Mouse (Mus musculus) lung, embryonic 15.5 days (tissue): ENCODE measurements around the gene Col4a1. TPM values are rescaled to one million over a fixed set of nuclear protein-coding genes. Genes with fewer than 3 reads are reported as not detected.

Experiments used
- ATAC-seq: fragments of 200-750 bp; cut with Nextera tagmentation; 2 replicates; pipeline ENCODE4 v1.8.0; 2017; ENCODE audit warnings: moderate number of reproducible peaks, borderline replicate concordance; ENCODE audit not compliant: low FRiP score, low TSS enrichment; ENCODE audit errors: extremely low read depth
- H3K27ac ChIP-seq: fragments of 300-500 bp; sonication (generic); 2 replicates; pipeline ENCODE4 v1.5.1; 2015; ENCODE audit warnings: moderate library complexity, mild to moderate bottlenecking, inconsistent platforms
- H3K27me3 ChIP-seq: fragments of 300-500 bp; sonication (generic); 2 replicates; pipeline ENCODE4 v1.6.1; 2015; ENCODE audit warnings: inconsistent platforms
- H3K36me3 ChIP-seq: fragments of 300-500 bp; sonication (generic); 2 replicates; pipeline ENCODE4 v1.6.1; 2015; ENCODE audit warnings: inconsistent platforms
- H3K4me1 ChIP-seq: fragments of 300-500 bp; sonication (generic); 2 replicates; pipeline ENCODE4 v1.6.1; 2015; ENCODE audit warnings: inconsistent platforms
- H3K4me2 ChIP-seq: fragments of 300-500 bp; sonication (generic); 2 replicates; pipeline ENCODE4 v1.6.1; 2015; ENCODE audit warnings: inconsistent platforms, mild to moderate bottlenecking, moderate library complexity
- H3K4me3 ChIP-seq: fragments of 300-500 bp; sonication (generic); 2 replicates; pipeline ENCODE4 v1.5.1; 2015; ENCODE audit warnings: mild to moderate bottlenecking, inconsistent platforms
- H3K9ac ChIP-seq: fragments of 300-500 bp; sonication (generic); 2 replicates; pipeline ENCODE4 v1.6.1; 2015; ENCODE audit warnings: inconsistent platforms
- H3K9me3 ChIP-seq: fragments of 300-500 bp; sonication (generic); 2 replicates; pipeline ENCODE4 v1.6.1; 2016; ENCODE audit warnings: inconsistent platforms
- WGBS: fragments of 180-500 bp; shearing (Covaris S2); methylation state at CpG from one replicate; pipeline ENCODE4 v1.1.7; 2015; 5-methylcytosine and 5-hydroxymethylcytosine counted together
- polyA plus RNA-seq: library from polyadenylated mRNA; unstranded; fragments of >200 nt; fragmentation: Nextera tagmentation; extraction: Ambion mirVana; gene quantifications from 2 replicates; pipeline ENCODE4 v1.2.1, GENCODE M21; 2015

Gene Col4a1
- 335 and 360 TPM in 2 replicates for polyA plus RNA-seq

DNA sequence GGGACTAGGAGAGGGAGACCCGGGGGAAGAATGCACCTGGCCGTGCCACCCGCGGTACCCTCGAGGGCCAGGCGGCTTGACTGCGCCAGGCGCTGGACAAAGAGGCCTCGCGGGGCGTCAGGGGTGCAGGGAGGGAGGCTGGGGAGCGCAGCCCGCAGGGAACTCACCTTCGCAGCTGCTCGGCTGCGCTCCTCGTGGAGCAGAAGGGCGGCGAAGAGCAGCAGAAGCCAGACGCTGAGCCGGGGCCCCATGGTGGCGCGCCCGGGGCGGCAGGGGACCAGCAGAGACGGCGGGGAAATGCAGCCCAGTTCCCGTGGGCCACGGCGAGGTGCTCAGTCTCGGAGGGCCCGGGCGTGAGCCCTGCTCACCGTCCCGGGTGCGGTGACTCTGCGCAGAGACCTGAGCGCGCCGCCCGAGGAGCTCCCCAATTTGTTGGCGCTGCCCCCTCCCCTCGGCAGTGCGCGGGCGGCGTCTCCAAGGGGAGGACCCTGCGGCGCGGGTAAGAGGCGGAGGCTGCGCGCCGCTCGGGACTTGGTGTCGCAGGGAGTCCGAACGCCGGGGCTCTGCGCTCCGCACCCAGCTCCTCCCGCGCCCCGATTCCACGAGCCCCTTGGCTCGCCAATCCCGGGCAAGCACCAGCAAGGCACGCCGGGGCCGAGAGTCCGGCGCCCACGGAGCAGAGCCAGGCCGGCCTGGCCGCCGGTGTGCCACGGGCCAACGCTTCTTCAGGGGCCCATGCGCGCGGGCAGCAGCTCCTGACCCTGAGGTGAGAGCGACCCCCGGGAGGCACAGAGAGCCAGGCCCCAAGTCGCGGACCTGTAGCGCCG, at the start of gene Col4a1, which contains the start of gene Col4a2:
TSS of gene Col4a1 (minus strand) at position 478 of the 827 bp plus-strand sequence.
TSS of gene Col4a2 (plus strand) at position 457 of the 827 bp plus-strand sequence.
- H3K4me3 ChIP-seq = peak within 1 kb of the TSS; percentile 77
- under 1% methylated on average over 84 of the region's 87 CpGs for WGBS
- ATAC-seq = peak; percentile 86
- H3K36me3 ChIP-seq = peaks cover 4% of the 10 kb centered on the region; the same call in 1 of the 2 replicates
- H3K27ac ChIP-seq = peak within 1 kb of the TSS; percentile 90
- H3K4me2 ChIP-seq = peak within 1 kb of the TSS; percentile 71
- H3K9ac ChIP-seq = peak within 1 kb of the TSS; percentile 90
- H3K4me1 ChIP-seq = peaks cover 71% of the 10 kb centered on the region
- no peaks in the 10 kb centered on the region for H3K9me3 ChIP-seq
- no peaks in the 10 kb centered on the region for H3K27me3 ChIP-seq

DNA sequence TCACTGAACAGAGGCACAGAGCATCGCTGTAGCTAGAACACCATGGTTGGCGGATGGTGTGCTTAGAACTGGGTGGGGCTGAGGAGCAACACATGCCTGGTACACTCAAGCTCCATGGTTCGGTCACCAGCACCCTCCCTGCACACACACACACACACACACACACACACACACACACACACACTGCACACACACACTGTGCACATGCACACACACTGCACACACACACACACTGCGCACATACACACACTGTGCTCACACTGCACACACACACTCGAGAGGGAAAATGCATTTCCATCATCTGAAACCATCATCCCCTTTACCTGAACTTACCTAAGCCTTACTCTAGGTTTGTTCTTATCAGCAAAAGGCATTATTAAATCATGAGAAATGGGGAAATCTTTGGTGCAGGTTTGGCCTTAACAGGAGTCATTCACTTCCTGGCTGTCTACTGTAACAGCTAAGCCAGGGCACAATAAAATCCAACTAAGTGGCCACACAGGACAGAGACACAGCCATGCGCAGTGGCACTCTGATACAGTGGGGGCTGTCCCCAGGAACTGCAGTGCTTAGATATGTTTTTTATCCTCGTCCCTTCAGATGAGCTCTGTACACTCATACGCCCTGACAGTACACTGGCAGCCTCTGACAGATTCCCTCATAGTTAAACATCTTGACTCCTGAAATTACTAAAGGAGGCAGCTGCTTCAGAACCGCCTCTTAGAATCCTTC, 49.1 kb upstream of the Col4a1 start:
- no peak overlapping the region for H3K9ac ChIP-seq
- H3K4me3 ChIP-seq = no peak overlapping the region
- no peaks in the 10 kb centered on the region for H3K36me3 ChIP-seq
- no peaks in the 10 kb centered on the region for H3K27me3 ChIP-seq
- 60% methylated on average over 9 of the region's 9 CpGs for WGBS
- H3K4me2 ChIP-seq = no peak overlapping the region
- H3K9me3 ChIP-seq = no peaks in the 10 kb centered on the region
- H3K27ac ChIP-seq = peak overlapping the region; percentile 34
- no peak for ATAC-seq
- peaks cover 71% of the 10 kb centered on the region for H3K4me1 ChIP-seq

DNA sequence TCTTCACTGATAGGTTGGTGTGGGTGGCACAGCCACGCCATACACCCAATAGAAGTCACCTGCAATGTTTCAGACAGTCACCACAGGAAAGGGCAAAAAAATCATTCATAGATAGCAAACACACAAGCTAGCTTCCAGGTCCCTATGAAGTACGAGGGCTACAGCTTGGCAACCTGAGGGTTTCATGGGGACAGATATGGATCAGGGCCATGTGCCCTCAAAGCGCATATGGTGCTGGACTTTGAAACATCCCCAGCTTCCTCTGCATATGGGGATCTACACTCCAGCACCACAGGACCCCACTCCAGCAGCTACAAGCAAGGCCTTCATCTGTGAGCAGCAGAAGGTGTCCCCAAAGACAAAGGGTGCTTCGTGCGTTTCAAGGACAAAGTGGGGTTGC, 47.2 kb upstream of the Col4a1 start:
- Histone ChIP-seq H3K27me3 (no peaks in the 10 kb centered on the region), H3K4me2 (no peak overlapping the region), H3K27ac (no peak overlapping the region), H3K36me3 (no peaks in the 10 kb centered on the region), H3K4me1 (peaks cover 71% of the 10 kb centered on the region), H3K4me3 (no peak overlapping the region), H3K9me3 (no peaks in the 10 kb centered on the region), H3K9ac (no peak overlapping the region)
- 85% methylated on average over 5 of the region's 5 CpGs for WGBS
- ATAC-seq = no peak

DNA sequence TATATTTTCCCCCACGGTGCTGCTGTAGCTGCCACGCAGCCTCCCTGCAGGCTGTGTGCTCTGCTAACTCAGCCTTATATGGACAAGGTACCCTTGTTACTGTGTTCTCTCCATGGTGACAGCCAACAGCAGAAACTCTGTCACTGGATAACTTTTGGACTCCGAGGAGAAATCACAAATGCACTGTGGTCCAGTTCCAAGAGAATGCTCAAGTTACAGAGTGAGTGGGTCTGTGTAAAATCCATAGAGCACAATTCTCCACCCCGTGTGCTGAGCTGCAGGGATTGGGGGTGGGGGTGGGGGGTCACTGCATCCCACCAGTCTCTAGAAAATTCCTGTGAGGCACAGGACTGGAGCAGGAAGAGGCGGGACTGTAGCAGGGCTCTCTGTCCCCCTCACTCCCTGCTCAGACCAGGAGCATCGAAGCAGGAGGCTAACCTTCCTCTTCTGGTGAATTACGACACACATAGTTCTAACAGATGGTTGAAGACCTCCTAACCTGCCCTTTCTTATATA, 45.4 kb upstream of the Col4a1 start:
- H3K36me3 ChIP-seq = 0 out of 2 replicates have a peak, but pooled peaks cover 9% of the 10 kb centered on the region
- peak; percentile 46; the same call in 1 of the 2 replicates for ATAC-seq
- H3K9me3 ChIP-seq = no peaks in the 10 kb centered on the region
- no peaks in the 10 kb centered on the region for H3K27me3 ChIP-seq
- WGBS = 23% methylated on average over 7 of the region's 7 CpGs
- H3K9ac ChIP-seq = no peak overlapping the region
- no peak overlapping the region for H3K4me3 ChIP-seq
- no peak overlapping the region for H3K4me2 ChIP-seq
- peaks cover 61% of the 10 kb centered on the region for H3K4me1 ChIP-seq
- H3K27ac ChIP-seq = peak overlapping the region; percentile 78

DNA sequence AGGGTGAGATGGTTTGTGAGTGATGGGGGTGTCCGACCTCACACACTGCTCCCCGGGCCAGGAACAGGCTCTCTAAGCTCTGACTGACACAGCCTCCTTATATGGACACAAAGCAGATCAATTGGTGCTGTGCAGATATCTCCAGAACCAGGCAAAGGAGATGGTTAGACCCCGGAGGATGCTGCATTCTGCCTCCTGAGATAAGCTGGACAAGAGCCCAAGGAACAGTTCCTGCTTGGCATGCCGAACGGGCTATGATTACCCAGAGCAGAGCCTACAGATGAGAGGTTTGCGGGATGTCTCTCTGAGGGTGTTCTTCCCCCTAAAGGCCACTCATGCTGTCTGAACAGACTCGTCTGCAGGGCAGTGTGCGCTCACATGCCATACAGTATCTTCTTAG, 44.1 kb upstream of the Col4a1 start:
- Histone ChIP-seq H3K4me3 (no peak overlapping the region), H3K9ac (no peak overlapping the region), H3K4me1 (peaks cover 57% of the 10 kb centered on the region), H3K36me3 (0 out of 2 replicates have a peak, but pooled peaks cover 9% of the 10 kb centered on the region), H3K27ac (peak overlapping the region; percentile 78; the same call in 1 of the 2 replicates), H3K27me3 (no peaks in the 10 kb centered on the region), H3K4me2 (no peak overlapping the region), H3K9me3 (no peaks in the 10 kb centered on the region)
- WGBS = 53% methylated on average over 8 of the region's 8 CpGs
- no peak for ATAC-seq

DNA sequence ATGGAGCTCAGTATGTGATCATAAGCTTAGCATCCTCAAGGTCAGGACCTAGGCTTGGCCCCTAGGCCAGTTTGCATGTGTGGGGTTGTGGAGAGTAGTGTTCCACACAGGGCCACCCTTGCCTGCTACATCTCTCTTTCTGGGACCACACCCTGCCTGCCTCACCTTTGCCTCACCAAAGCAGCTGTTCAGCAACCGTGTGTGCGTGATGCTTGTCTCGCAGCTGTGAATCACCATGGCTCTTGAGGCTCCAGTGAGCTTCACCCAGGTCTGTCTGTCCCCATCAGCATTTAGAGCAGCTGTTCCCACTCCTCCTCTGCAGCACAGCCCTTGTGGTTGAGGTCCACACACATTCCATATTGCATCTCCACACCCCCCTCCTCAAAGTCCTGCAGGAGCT, 43.3 kb upstream of the Col4a1 start:
- Histone ChIP-seq H3K27me3 (no peaks in the 10 kb centered on the region), H3K4me1 (peaks cover 58% of the 10 kb centered on the region), H3K9ac (no peak overlapping the region), H3K27ac (no peak overlapping the region), H3K9me3 (no peaks in the 10 kb centered on the region), H3K4me2 (no peak overlapping the region), H3K4me3 (no peak overlapping the region), H3K36me3 (0 out of 2 replicates have a peak, but pooled peaks cover 9% of the 10 kb centered on the region)
- WGBS = 90% methylated on average over 3 of the region's 3 CpGs
- no peak for ATAC-seq

DNA sequence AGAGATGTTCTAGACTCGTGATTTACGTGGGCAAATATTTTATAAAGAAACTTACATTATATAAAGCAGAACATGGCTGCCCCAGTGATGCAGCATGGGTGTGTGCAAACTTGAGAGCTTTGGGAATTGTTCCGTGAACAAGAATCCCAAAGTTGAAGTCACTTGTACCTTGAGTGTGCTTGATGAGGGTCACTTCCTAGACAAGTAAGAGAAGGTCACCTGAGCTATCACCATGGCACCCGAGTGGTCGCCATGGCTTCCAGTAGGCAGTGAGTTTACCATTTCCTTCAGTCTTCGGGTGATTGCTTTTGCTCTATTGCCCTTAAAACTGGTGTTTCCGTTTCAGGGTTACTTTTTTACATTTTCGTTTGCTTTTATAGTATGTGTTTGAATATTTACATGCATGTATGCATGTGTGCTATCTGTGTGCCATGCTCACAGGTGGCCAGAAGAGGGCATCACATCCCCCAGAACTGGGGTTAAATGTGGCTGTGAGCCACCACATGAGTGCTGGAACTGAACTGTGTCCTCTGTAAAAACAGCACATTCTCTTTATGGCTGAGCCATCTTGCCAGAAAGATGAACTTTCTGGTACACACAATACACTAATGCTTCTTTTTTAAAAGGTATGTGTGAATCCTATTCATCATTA, 42.3 kb upstream of the Col4a1 start:
- Histone ChIP-seq H3K4me2 (no peak overlapping the region), H3K27ac (no peak overlapping the region), H3K36me3 (0 out of 2 replicates have a peak, but pooled peaks cover 9% of the 10 kb centered on the region), H3K4me3 (no peak overlapping the region), H3K4me1 (peaks cover 58% of the 10 kb centered on the region), H3K9ac (no peak overlapping the region), H3K27me3 (no peaks in the 10 kb centered on the region), H3K9me3 (no peaks in the 10 kb centered on the region)
- ATAC-seq = no peak
- 75% methylated on average over 8 of the region's 8 CpGs for WGBS

DNA sequence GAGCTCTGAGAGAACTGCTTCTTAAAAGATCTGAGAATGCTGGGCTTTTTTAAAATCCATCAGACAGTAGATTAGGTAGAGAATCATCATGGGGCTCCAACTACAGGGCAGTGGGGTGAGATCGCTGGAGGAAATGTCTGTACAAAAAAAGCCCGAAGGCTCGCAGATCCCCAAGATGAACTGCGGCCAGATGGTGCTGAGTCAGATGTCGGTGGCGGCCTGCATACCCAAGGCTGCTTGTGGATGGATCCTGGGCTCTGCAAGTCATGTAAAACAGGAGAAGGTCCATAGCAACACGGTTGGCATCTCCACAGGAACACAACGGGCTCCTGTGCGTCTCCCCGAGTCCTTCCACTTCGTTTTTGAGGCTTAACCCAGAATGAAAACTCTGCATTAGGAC, 39.9 kb upstream of the Col4a1 start:
- H3K27ac ChIP-seq = peak overlapping the region; percentile 15; the same call in 1 of the 2 replicates
- no peak overlapping the region for H3K9ac ChIP-seq
- peaks cover 67% of the 10 kb centered on the region for H3K4me1 ChIP-seq
- no peak overlapping the region for H3K4me3 ChIP-seq
- no peak for ATAC-seq
- no peaks in the 10 kb centered on the region for H3K27me3 ChIP-seq
- WGBS = 65% methylated on average over 11 of the region's 11 CpGs
- H3K9me3 ChIP-seq = no peaks in the 10 kb centered on the region
- 0 out of 2 replicates have a peak, but pooled peaks cover 9% of the 10 kb centered on the region for H3K36me3 ChIP-seq
- no peak overlapping the region for H3K4me2 ChIP-seq

DNA sequence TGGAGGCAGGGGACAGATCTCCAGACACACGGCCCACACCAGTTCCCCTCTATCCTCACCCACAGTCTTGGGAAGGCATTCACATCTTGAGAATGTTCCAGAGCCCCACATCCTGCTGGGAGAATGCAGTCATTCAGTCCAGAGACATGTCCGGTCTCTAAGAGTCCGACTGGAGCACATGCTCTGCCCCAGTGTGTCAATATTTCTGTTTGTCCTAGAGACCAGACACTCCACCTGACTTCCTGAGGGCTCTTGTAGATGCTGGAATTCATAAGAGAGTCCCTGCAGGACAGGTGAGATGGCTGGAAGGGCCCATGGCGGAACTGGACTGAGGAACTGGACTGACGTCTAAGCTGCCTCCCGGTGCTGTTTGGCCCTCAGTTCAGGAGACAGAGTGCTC, 38.7 kb upstream of the Col4a1 start:
- peak overlapping the region; percentile 66 for H3K27ac ChIP-seq
- no peaks in the 10 kb centered on the region for H3K9me3 ChIP-seq
- H3K4me2 ChIP-seq = no peak overlapping the region
- no peak overlapping the region for H3K9ac ChIP-seq
- no peaks in the 10 kb centered on the region for H3K27me3 ChIP-seq
- ATAC-seq = 0 out of 2 replicates have a peak, but pooled peaks have one; percentile 40
- 66% methylated on average over 6 of the region's 6 CpGs for WGBS
- H3K4me1 ChIP-seq = peaks cover 68% of the 10 kb centered on the region
- H3K4me3 ChIP-seq = no peak overlapping the region
- 0 out of 2 replicates have a peak, but pooled peaks cover 9% of the 10 kb centered on the region for H3K36me3 ChIP-seq

DNA sequence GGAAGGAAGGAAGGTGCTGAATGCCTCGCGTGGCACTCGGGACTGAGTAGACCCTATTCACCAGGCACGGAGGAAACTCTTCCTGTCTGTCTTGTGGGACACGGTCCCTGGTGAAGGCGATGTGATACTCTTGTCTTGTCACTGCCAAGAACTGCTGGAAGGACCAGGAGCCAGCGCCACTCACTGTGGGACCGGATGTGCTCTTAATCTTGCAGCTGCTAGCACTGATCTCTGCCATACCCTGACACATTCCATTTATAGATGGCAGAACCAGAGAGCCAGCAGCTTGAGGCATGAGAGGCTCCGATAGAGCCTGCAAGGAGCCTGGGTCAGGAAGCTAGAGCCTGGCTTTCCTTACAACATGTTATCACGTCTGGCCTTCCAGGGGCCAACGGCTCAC, 36.0 kb upstream of the Col4a1 start:
- no peak overlapping the region for H3K9ac ChIP-seq
- no peak overlapping the region for H3K4me2 ChIP-seq
- peak overlapping the region; percentile 52 for H3K27ac ChIP-seq
- ATAC-seq = no peak
- H3K4me1 ChIP-seq = peaks cover 76% of the 10 kb centered on the region
- H3K9me3 ChIP-seq = no peaks in the 10 kb centered on the region
- H3K4me3 ChIP-seq = no peak overlapping the region
- no peaks in the 10 kb centered on the region for H3K36me3 ChIP-seq
- 57% methylated on average over 11 of the region's 11 CpGs for WGBS
- H3K27me3 ChIP-seq = no peaks in the 10 kb centered on the region

DNA sequence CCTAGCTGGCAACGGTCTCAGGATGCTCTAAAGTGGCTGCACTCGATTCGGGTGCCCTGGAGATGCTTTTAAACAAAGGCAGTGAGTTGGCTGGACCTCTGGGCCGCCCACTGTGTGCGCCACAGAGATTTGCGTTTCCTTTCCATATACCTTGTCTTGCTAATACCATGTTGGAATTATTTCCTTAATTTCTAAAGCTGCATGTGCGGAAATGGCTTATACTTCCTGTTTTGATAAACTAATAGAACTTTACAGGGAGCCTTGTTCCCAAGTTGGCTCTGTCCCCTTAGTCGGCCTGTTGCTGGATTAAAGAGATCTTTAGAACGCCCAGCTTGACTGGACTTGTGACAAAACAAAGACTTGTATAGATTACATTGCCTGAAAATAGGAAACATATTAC, 35.1 kb upstream of the Col4a1 start:
- no peak for ATAC-seq
- Histone ChIP-seq H3K36me3 (no peaks in the 10 kb centered on the region), H3K9me3 (no peaks in the 10 kb centered on the region), H3K27me3 (no peaks in the 10 kb centered on the region), H3K4me3 (no peak overlapping the region), H3K9ac (no peak overlapping the region), H3K4me1 (peaks cover 70% of the 10 kb centered on the region), H3K27ac (peak overlapping the region; percentile 60; the same call in 1 of the 2 replicates), H3K4me2 (no peak overlapping the region)
- WGBS = 60% methylated on average over 9 of the region's 9 CpGs
